Mouse (Mus musculus) G1E (cell line): ENCODE data around the gene Tagap1.
"Not testable (repeated sequence)": the region's sequence is repeated elsewhere in the genome, so short reads cannot be mapped to it uniquely, and the experiment has no call there.

ENCODE experiments used
- CTCF ChIP-seq: IDR thresholded peaks from 2 replicates; pipeline ENCODE4 v1.5.1; 2012; ENCODE audit warnings: low read depth, low read length, inconsistent platforms, mixed read lengths
- GATA1 ChIP-seq: IDR thresholded peaks from 2 replicates; pipeline ENCODE4 v1.6.1; 2012; ENCODE audit warnings: borderline replicate concordance, low read length, inconsistent platforms, mixed read lengths
- TAL1 ChIP-seq: conservative IDR thresholded peaks from 2 replicates; pipeline ENCODE4 v1.6.1; 2012; ENCODE audit warnings: low read depth, low read length, inconsistent platforms, mixed read lengths

- not testable (repeated sequence) for TF ChIP-seq CTCF, TAL1, GATA1
Measured at GRCm38 (mm10) chr17:6959543-6960259, 1.3 kb downstream of the Tagap1 start.
